Mouse (Mus musculus): ENCODE results near the gene Slc10a1. TPM values are rescaled to one million over a fixed set of nuclear protein-coding genes. Genes with fewer than 3 reads are reported as not detected.
"Not testable (repeated sequence)": the region's sequence is repeated elsewhere in the genome, so short reads cannot be mapped to it uniquely, and the experiment has no call there.

Slc10a1 gene
- polyA plus RNA-seq, 1 experiment from 2014 or later, result 0.80 TPM

- no peaks in the 10 kb centered on the region for H3K27me3 ChIP-seq (ENCODE audit: control insufficient read depth, insufficient read depth, low read depth, low read length)
- H3K36me3 ChIP-seq (ENCODE audit: control insufficient read depth, insufficient read depth, low read length), result peaks cover 62% of the 10 kb centered on the region
- no peak for ATAC-seq (ENCODE audit: low read depth)
- H3K4me2 ChIP-seq (ENCODE audit: low read depth, low read length), result no peak overlapping the region
- WGBS, result 90% methylated on average over 3 of the region's 3 CpGs
- H3K27ac ChIP-seq (ENCODE audit: low read length), result no peak overlapping the region
- H3K9me3 ChIP-seq (ENCODE audit: control insufficient read depth, low read length), result no peaks in the 10 kb centered on the region
- H3K9ac ChIP-seq (ENCODE audit: low read length), result no peak overlapping the region
- H3K4me3 ChIP-seq (ENCODE audit: low read length), result no peak overlapping the region
- peaks cover 9% of the 10 kb centered on the region for H3K4me1 ChIP-seq (replicated peaks; ENCODE audit: control insufficient read depth, insufficient read depth, low read length)
Observed at GRCm38 (mm10) chr12:80951640-80952219, 16.8 kb downstream of the Slc10a1 start.

- H3K9me3 ChIP-seq (ENCODE audit: control insufficient read depth, low read length); ATAC-seq (ENCODE audit: low read depth); H3K4me3 ChIP-seq (ENCODE audit: low read length); H3K27ac ChIP-seq (ENCODE audit: low read length); H3K4me2 ChIP-seq (ENCODE audit: low read depth, low read length); H3K9ac ChIP-seq (ENCODE audit: low read length); H3K27me3 ChIP-seq (ENCODE audit: control insufficient read depth, insufficient read depth, low read depth, low read length): not testable (repeated sequence)
- Histone ChIP-seq H3K4me1 (replicated peaks; ENCODE audit: control insufficient read depth, insufficient read depth, low read length) (peaks cover 12% of the 10 kb centered on the region), H3K36me3 (ENCODE audit: control insufficient read depth, insufficient read depth, low read length) (peaks cover 47% of the 10 kb centered on the region)
- 89% methylated on average over 16 of the region's 16 CpGs for WGBS
Observed at GRCm38 (mm10) chr12:80949603-80950002, 18.9 kb downstream of the Slc10a1 start.

DNA sequence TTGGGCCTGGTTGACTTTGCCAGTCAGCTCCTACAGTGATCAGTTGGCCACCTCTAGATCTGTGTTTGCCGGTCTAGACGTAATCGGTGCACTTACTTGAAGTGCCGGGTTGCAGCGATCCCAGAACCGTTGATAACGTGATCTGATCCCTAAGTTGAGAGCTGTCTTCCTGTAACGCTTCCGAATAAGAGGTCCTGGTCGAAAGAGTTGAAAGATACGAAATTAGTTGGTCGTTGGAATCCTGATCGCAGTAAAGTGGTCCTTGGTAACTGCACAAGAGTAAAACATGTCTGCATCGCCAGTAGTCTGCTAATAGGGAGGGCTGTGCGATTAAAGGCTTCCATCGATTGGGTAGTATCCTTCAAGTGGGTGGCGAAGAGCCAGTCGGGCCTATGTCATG, 20.3 kb downstream of the Slc10a1 start:
- no peaks in the 10 kb centered on the region for H3K27me3 ChIP-seq (ENCODE audit: control insufficient read depth, insufficient read depth, low read depth, low read length)
- no peak overlapping the region for H3K4me3 ChIP-seq (ENCODE audit: low read length)
- H3K4me1 ChIP-seq (replicated peaks; ENCODE audit: control insufficient read depth, insufficient read depth, low read length), result peaks cover 12% of the 10 kb centered on the region
- peaks cover 35% of the 10 kb centered on the region for H3K36me3 ChIP-seq (ENCODE audit: control insufficient read depth, insufficient read depth, low read length)
- no peak overlapping the region for H3K4me2 ChIP-seq (ENCODE audit: low read depth, low read length)
- no peak overlapping the region for H3K27ac ChIP-seq (ENCODE audit: low read length)
- ATAC-seq (ENCODE audit: low read depth), result no peak
- WGBS, result 92% methylated on average over 18 of the region's 18 CpGs
- H3K9me3 ChIP-seq (ENCODE audit: control insufficient read depth, low read length), result no peaks in the 10 kb centered on the region
- no peak overlapping the region for H3K9ac ChIP-seq (ENCODE audit: low read length)

GRCm38 (mm10) chr12:80945996-80946355, 22.5 kb downstream of the Slc10a1 start:
- H3K27ac ChIP-seq (ENCODE audit: low read length), result peak overlapping the region; percentile 89
- H3K9ac ChIP-seq (ENCODE audit: low read length), result peak overlapping the region; percentile 99
- H3K27me3 ChIP-seq (ENCODE audit: control insufficient read depth, insufficient read depth, low read depth, low read length), result no peaks in the 10 kb centered on the region
- H3K4me3 ChIP-seq (ENCODE audit: low read length), result peak overlapping the region; percentile 93
- under 1% methylated on average over 44 of the region's 47 CpGs for WGBS
- H3K36me3 ChIP-seq (ENCODE audit: control insufficient read depth, insufficient read depth, low read length), result peaks cover 29% of the 10 kb centered on the region
- peak; percentile 97 for ATAC-seq (ENCODE audit: low read depth)
- peaks cover 12% of the 10 kb centered on the region for H3K4me1 ChIP-seq (replicated peaks; ENCODE audit: control insufficient read depth, insufficient read depth, low read length)
- peak overlapping the region; percentile 85 for H3K4me2 ChIP-seq (ENCODE audit: low read depth, low read length)
- no peaks in the 10 kb centered on the region for H3K9me3 ChIP-seq (ENCODE audit: control insufficient read depth, low read length)

- under 1% methylated on average over 55 of the region's 57 CpGs for WGBS
- peaks cover 12% of the 10 kb centered on the region for H3K4me1 ChIP-seq (replicated peaks; ENCODE audit: control insufficient read depth, insufficient read depth, low read length)
- peaks cover 25% of the 10 kb centered on the region for H3K36me3 ChIP-seq (ENCODE audit: control insufficient read depth, insufficient read depth, low read length)
- peak within 1 kb of the TSS; percentile 85 for H3K4me2 ChIP-seq (ENCODE audit: low read depth, low read length)
- H3K9me3 ChIP-seq (ENCODE audit: control insufficient read depth, low read length), result no peaks in the 10 kb centered on the region
- peak; percentile 95 for ATAC-seq (ENCODE audit: low read depth)
- H3K27ac ChIP-seq (ENCODE audit: low read length), result peak within 1 kb of the TSS; percentile 89
- H3K9ac ChIP-seq (ENCODE audit: low read length), result peak within 1 kb of the TSS; percentile 99
- peak within 1 kb of the TSS; percentile 93 for H3K4me3 ChIP-seq (ENCODE audit: low read length)
- H3K27me3 ChIP-seq (ENCODE audit: control insufficient read depth, insufficient read depth, low read depth, low read length), result no peaks in the 10 kb centered on the region
Observed at GRCm38 (mm10) chr12:80945334-80945995, 23.0 kb downstream of the Slc10a1 start, which contains the start of gene Srsf5. Gene Srsf5 (plus strand): TSS chr12:80945504.

- WGBS, result under 1% methylated on average over 9 of the region's 9 CpGs
- Histone ChIP-seq H3K4me1 (replicated peaks; ENCODE audit: control insufficient read depth, insufficient read depth, low read length) (peaks cover 12% of the 10 kb centered on the region), H3K27ac (ENCODE audit: low read length) (peak overlapping the region; percentile 21; the same call in 1 of the 2 replicates), H3K4me3 (ENCODE audit: low read length) (peak overlapping the region; percentile 93), H3K9ac (ENCODE audit: low read length) (peak overlapping the region; percentile 51), H3K36me3 (ENCODE audit: control insufficient read depth, insufficient read depth, low read length) (peaks cover 25% of the 10 kb centered on the region), H3K4me2 (ENCODE audit: low read depth, low read length) (peak overlapping the region; percentile 35)
- peak; percentile 47 for ATAC-seq (ENCODE audit: low read depth)
- H3K27me3 ChIP-seq (ENCODE audit: control insufficient read depth, insufficient read depth, low read depth, low read length); H3K9me3 ChIP-seq (ENCODE audit: control insufficient read depth, low read length): not testable (repeated sequence)
Observed at GRCm38 (mm10) chr12:80944963-80945333, 23.6 kb downstream of the Slc10a1 start.

GRCm38 (mm10) chr12:80944204-80944603, 24.3 kb downstream of the Slc10a1 start:
- no peak overlapping the region for H3K9ac ChIP-seq (ENCODE audit: low read length)
- 93% methylated on average over 4 of the region's 4 CpGs for WGBS
- H3K4me1 ChIP-seq (replicated peaks; ENCODE audit: control insufficient read depth, insufficient read depth, low read length), result peaks cover 12% of the 10 kb centered on the region
- no peak for ATAC-seq (ENCODE audit: low read depth)
- no peaks in the 10 kb centered on the region for H3K27me3 ChIP-seq (ENCODE audit: control insufficient read depth, insufficient read depth, low read depth, low read length)
- H3K36me3 ChIP-seq (ENCODE audit: control insufficient read depth, insufficient read depth, low read length), result peaks cover 22% of the 10 kb centered on the region
- H3K4me2 ChIP-seq (ENCODE audit: low read depth, low read length), result no peak overlapping the region
- no peak overlapping the region for H3K27ac ChIP-seq (ENCODE audit: low read length)
- no peak overlapping the region for H3K4me3 ChIP-seq (ENCODE audit: low read length)
- H3K9me3 ChIP-seq (ENCODE audit: control insufficient read depth, low read length), result no peaks in the 10 kb centered on the region

DNA sequence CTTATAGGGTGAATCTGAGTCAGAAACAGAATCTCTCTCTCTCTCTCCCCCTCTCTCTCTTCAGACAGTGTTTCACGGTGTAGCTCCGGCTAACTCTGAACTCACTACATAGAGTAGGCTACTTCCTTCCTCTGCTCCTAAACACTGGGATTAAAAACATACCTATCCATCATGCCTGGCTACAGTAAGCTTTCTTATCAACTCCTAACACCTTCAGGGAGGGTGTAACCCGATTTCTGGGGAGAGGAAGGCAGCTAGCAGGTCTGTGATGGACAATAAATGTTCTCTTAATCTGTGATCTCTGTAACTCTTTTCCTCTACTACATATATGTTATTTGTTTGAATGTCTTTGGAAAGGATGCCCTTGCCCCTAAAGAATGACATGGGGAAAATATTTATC, 25.1 kb downstream of the Slc10a1 start:
- no peaks in the 10 kb centered on the region for H3K9me3 ChIP-seq (ENCODE audit: control insufficient read depth, low read length)
- H3K27me3 ChIP-seq (ENCODE audit: control insufficient read depth, insufficient read depth, low read depth, low read length), result no peaks in the 10 kb centered on the region
- no peak overlapping the region for H3K4me2 ChIP-seq (ENCODE audit: low read depth, low read length)
- H3K4me1 ChIP-seq (replicated peaks; ENCODE audit: control insufficient read depth, insufficient read depth, low read length), result peaks cover 20% of the 10 kb centered on the region
- 62% methylated on average over 3 of the region's 3 CpGs for WGBS
- H3K36me3 ChIP-seq (ENCODE audit: control insufficient read depth, insufficient read depth, low read length), result peaks cover 16% of the 10 kb centered on the region
- no peak overlapping the region for H3K27ac ChIP-seq (ENCODE audit: low read length)
- ATAC-seq (ENCODE audit: low read depth), result no peak
- no peak overlapping the region for H3K9ac ChIP-seq (ENCODE audit: low read length)
- no peak overlapping the region for H3K4me3 ChIP-seq (ENCODE audit: low read length)

DNA sequence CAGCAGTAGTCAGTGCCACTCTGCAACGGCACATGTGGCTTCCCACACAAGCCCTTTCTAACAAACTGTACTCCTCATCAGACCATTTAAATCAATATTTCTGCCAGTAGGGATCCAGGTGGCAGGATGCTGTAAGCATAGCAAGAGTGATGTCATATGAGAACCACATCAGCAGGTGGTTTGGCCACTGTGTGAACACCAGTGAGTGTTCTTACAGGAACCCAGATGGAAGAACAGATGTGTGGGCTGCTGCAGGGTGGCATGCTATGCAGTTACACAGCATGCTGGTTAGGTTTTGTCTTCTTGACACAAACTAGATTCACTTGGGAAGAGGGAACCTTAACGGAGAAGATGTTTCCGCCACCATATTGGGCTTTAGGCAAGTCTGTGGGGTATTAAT, 26.6 kb downstream of the Slc10a1 start:
- H3K4me2 ChIP-seq (ENCODE audit: low read depth, low read length), result no peak overlapping the region
- no peaks in the 10 kb centered on the region for H3K27me3 ChIP-seq (ENCODE audit: control insufficient read depth, insufficient read depth, low read depth, low read length)
- no peak overlapping the region for H3K9ac ChIP-seq (ENCODE audit: low read length)
- H3K4me3 ChIP-seq (ENCODE audit: low read length), result no peak overlapping the region
- no peaks in the 10 kb centered on the region for H3K9me3 ChIP-seq (ENCODE audit: control insufficient read depth, low read length)
- peaks cover 3% of the 10 kb centered on the region for H3K36me3 ChIP-seq (ENCODE audit: control insufficient read depth, insufficient read depth, low read length)
- ATAC-seq (ENCODE audit: low read depth), result no peak
- 94% methylated on average over 3 of the region's 3 CpGs for WGBS
- H3K4me1 ChIP-seq (replicated peaks; ENCODE audit: control insufficient read depth, insufficient read depth, low read length), result peaks cover 14% of the 10 kb centered on the region
- H3K27ac ChIP-seq (ENCODE audit: low read length), result no peak overlapping the region

Measured in lung, embryonic 16.5 days (tissue).